Mouse (Mus musculus): ENCODE measurements around the gene Neu3. TPM values are rescaled to one million over a fixed set of nuclear protein-coding genes. Genes with fewer than 3 reads are reported as not detected.

Gene Neu3
- total and polyA plus RNA-seq, 3 experiments: 8.5 to 11.5 (median 11.0) TPM

- H3K9me3 ChIP-seq (replicated peaks; ENCODE audit: low read length): no peaks in the 10 kb centered on the region
- TF ChIP-seq HCFC1 (IDR thresholded peaks at IDR 0.05; ENCODE audit: low read depth, low read length) (no peak), USF1 (IDR thresholded peaks at IDR 0.05; ENCODE audit: low read depth, low read length) (no peak), UBTF (IDR thresholded peaks at IDR 0.05; ENCODE audit: low read depth, low read length) (no peak), CHD2 (IDR thresholded peaks at IDR 0.05; ENCODE audit: low read length) (no peak), CTCF (conservative IDR thresholded peaks at IDR 0.05 in 1 of 2, IDR thresholded peaks at IDR 0.05 in 1 of 2; ENCODE audit: low read depth in 2 of 2, low read length in 2 of 2) (no peak), GABPA (IDR thresholded peaks at IDR 0.05; ENCODE audit: insufficient replicate concordance, low read depth, low read length) (no peak), ETS1 (conservative IDR thresholded peaks at IDR 0.05; ENCODE audit: low read depth, low read length) (no peak), RAD21 (IDR thresholded peaks at IDR 0.05; ENCODE audit: low read depth, low read length) (no peak), JUN (IDR thresholded peaks at IDR 0.05; ENCODE audit: insufficient read depth, low read depth, low read length) (no peak), NELFE (IDR thresholded peaks at IDR 0.05; ENCODE audit: low read depth, low read length) (no peak), MEF2A (IDR thresholded peaks at IDR 0.05; ENCODE audit: borderline replicate concordance, low read depth, low read length) (no peak), MYC (IDR thresholded peaks at IDR 0.05; ENCODE audit: low read depth, low read length) (no peak), KAT2A (IDR thresholded peaks at IDR 0.05; ENCODE audit: insufficient replicate concordance, low read length) (no peak), BHLHE40 (IDR thresholded peaks at IDR 0.05; ENCODE audit: low read depth, low read length) (no peak), ZC3H11A (IDR thresholded peaks at IDR 0.05; ENCODE audit: low read depth, low read length) (no peak), POLR2AphosphoS2 (IDR thresholded peaks at IDR 0.05; ENCODE audit: low read depth, low read length) (no peak)
- no peak overlapping the region for H3K9ac ChIP-seq (ENCODE audit: insufficient read depth, low read depth)
- in situ Hi-C loops (cut with MboI; ENCODE audit: low pct_ligation_motif_present, low pct_unique_long_range_greater_than_20kb, low sequenced_read_pairs) (loop anchor here (5.0 kb wide), 1 partner anchor 71 kb away; the partner anchor contains the start of gene Slco2b1), dilution Hi-C loops (cut with MboI; ENCODE audit: extremely low pct_ligation_motif_present, extremely low pct_unique_long_range_greater_than_20kb, low sequenced_read_pairs) (no loop called here)
- H3K27ac ChIP-seq (ENCODE audit: insufficient read depth, low read depth): no peak overlapping the region
- H3K36me3 ChIP-seq (replicated peaks in 1 of 2; ENCODE audit: control insufficient read depth in 1 of 2, insufficient read depth in 1 of 2, low read length in 1 of 2): no peaks in the 10 kb centered on the region
- no peak overlapping the region for H3K4me2 ChIP-seq (ENCODE audit: insufficient read depth, low read depth, poor library complexity, severe bottlenecking)
- peaks cover 6 to 33% of the 10 kb centered on the region in 2 experiments; a peak in 2 of 4 replicates for H3K4me1 ChIP-seq (ENCODE audit: control insufficient read depth in 1 of 2, insufficient read depth in 2 of 2)
- H3K4me3 ChIP-seq (replicated peaks in 1 of 3; ENCODE audit: low read depth in 2 of 3, low read length in 2 of 3, poor library complexity in 1 of 3): no peak overlapping the region
- DNase-seq (ENCODE audit: extremely low read depth): no peak
- no peaks in the 10 kb centered on the region for H3K27me3 ChIP-seq (replicated peaks)
- H3K79me2 ChIP-seq (replicated peaks; ENCODE audit: control insufficient read depth, extremely low read depth, insufficient read depth, poor library complexity, severe bottlenecking): no peaks in the 10 kb centered on the region
These were observed 44.8 kb downstream of the Neu3 start for GRCm38 (mm10) chr7:99783421-99783820.

DNA sequence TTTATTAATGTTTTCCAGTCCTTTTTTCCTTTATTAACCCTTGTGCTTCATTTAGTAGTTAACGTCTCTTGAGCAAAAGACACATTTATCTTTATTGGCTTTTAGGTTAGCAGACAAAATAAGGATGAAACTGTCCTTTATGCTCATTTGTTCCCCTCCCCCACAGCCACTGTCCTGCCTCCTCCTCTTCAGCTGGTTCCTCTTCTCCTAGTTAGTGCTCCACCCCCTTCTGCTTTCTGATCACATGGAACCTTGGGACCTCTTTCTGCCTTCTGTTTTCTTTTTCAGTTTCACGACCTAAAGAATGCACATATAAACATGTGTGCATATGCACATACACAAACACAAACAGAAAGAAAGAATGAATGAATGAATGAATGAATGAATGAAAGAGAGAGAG, 46.3 kb downstream of the Neu3 start:
- Histone ChIP-seq H3K79me2 (replicated peaks; ENCODE audit: control insufficient read depth, extremely low read depth, insufficient read depth, poor library complexity, severe bottlenecking) (no peaks in the 10 kb centered on the region), H3K4me3 (replicated peaks in 1 of 3; ENCODE audit: low read depth in 2 of 3, low read length in 2 of 3, poor library complexity in 1 of 3) (no peak overlapping the region), H3K27ac (ENCODE audit: insufficient read depth, low read depth) (no peak overlapping the region), H3K27me3 (replicated peaks) (no peaks in the 10 kb centered on the region), H3K4me2 (ENCODE audit: insufficient read depth, low read depth, poor library complexity, severe bottlenecking) (no peak overlapping the region; the same call in 1 of the 2 replicates), H3K9ac (ENCODE audit: insufficient read depth, low read depth) (no peak overlapping the region), H3K9me3 (replicated peaks; ENCODE audit: low read length) (no peaks in the 10 kb centered on the region), H3K4me1 (ENCODE audit: control insufficient read depth in 1 of 2, insufficient read depth in 2 of 2) (peaks cover 6 to 24% of the 10 kb centered on the region in 2 experiments; a peak in 2 of 4 replicates), H3K36me3 (replicated peaks in 1 of 2; ENCODE audit: control insufficient read depth in 1 of 2, insufficient read depth in 1 of 2, low read length in 1 of 2) (no peaks in the 10 kb centered on the region)
- dilution Hi-C loops (cut with MboI; ENCODE audit: extremely low pct_ligation_motif_present, extremely low pct_unique_long_range_greater_than_20kb, low sequenced_read_pairs) (no loop called here), in situ Hi-C loops (cut with MboI; ENCODE audit: low pct_ligation_motif_present, low pct_unique_long_range_greater_than_20kb, low sequenced_read_pairs) (loop anchor here (5.0 kb wide), 1 partner anchor 70 kb away; the partner anchor contains the start of gene Slco2b1)
- TF ChIP-seq HCFC1 (IDR thresholded peaks at IDR 0.05; ENCODE audit: low read depth, low read length) (no peak), BHLHE40 (IDR thresholded peaks at IDR 0.05; ENCODE audit: low read depth, low read length) (no peak)
- DNase-seq (ENCODE audit: extremely low read depth): no peak

Measured in CH12.LX (cell line).